Mouse (Mus musculus): Measurements from ENCODE around the gene Msantd3. TPM values are rescaled to one million over a fixed set of nuclear protein-coding genes. Genes with fewer than 3 reads are reported as not detected.

The Msantd3 gene
- total and polyA plus RNA-seq, 3 experiments = 0.16 TPM; not detected in 2

GRCm38 (mm10) chr4:48552486-48553064 is 12.8 kb downstream of the Msantd3 start:
- Histone ChIP-seq H3K4me1 (ENCODE audit: insufficient read depth, low read depth, low read length) (no peaks in the 10 kb centered on the region), H3K4me3 (ENCODE audit: low read depth, low read length) (no peak overlapping the region), H3K27me3 (ENCODE audit: insufficient read depth, low read length) (no peaks in the 10 kb centered on the region), H3K9me3 (replicated peaks) (peaks cover 2% of the 10 kb centered on the region; the same call in 1 of the 2 replicates), H3K36me3 (replicated peaks) (no peaks in the 10 kb centered on the region)
- ATAC-seq (ENCODE audit: extremely low read depth, insufficient number of reproducible peaks, low FRiP score, poor library complexity, severe bottlenecking) = no peak
- TF ChIP-seq GATA1 (IDR thresholded peaks at IDR 0.05; ENCODE audit: borderline replicate concordance, low read length) = no peak
- no peak for TF ChIP-seq CTCF (IDR thresholded peaks at IDR 0.05; ENCODE audit: low read depth, low read length)
- no peak for TF ChIP-seq GATA2 (IDR thresholded peaks at IDR 0.05; ENCODE audit: borderline replicate concordance, low read depth, low read length)
- no peak for TF ChIP-seq TAL1 (conservative IDR thresholded peaks at IDR 0.05; ENCODE audit: low read depth, low read length)
- no peak for TF ChIP-seq POLR2AphosphoS5 (IDR thresholded peaks at IDR 0.05; ENCODE audit: insufficient replicate concordance, low read depth, low read length)
- no peak for DNase-seq (ENCODE audit: low spot score)

- no peaks in the 10 kb centered on the region for H3K27me3 ChIP-seq (ENCODE audit: insufficient read depth, low read length)
- H3K4me1 ChIP-seq (ENCODE audit: insufficient read depth, low read depth, low read length) = no peaks in the 10 kb centered on the region
- no peak for ATAC-seq (ENCODE audit: extremely low read depth, insufficient number of reproducible peaks, low FRiP score, poor library complexity, severe bottlenecking)
- H3K9me3 ChIP-seq (replicated peaks) = peaks cover 2% of the 10 kb centered on the region; the same call in 1 of the 2 replicates
- no peaks in the 10 kb centered on the region for H3K36me3 ChIP-seq (replicated peaks)
- no peak for DNase-seq (ENCODE audit: low spot score)
- no peak overlapping the region for H3K4me3 ChIP-seq (ENCODE audit: low read depth, low read length)
- TF ChIP-seq CTCF (IDR thresholded peaks at IDR 0.05; ENCODE audit: low read depth, low read length) (no peak), GATA2 (IDR thresholded peaks at IDR 0.05; ENCODE audit: borderline replicate concordance, low read depth, low read length) (no peak), POLR2AphosphoS5 (IDR thresholded peaks at IDR 0.05; ENCODE audit: insufficient replicate concordance, low read depth, low read length) (no peak), GATA1 (IDR thresholded peaks at IDR 0.05; ENCODE audit: borderline replicate concordance, low read length) (no peak), TAL1 (conservative IDR thresholded peaks at IDR 0.05; ENCODE audit: low read depth, low read length) (no peak)
These were observed 14.4 kb downstream of the Msantd3 start for GRCm38 (mm10) chr4:48554132-48554531.

GRCm38 (mm10) chr4:48555729-48556128 is 16.0 kb downstream of the Msantd3 start:
- H3K36me3 ChIP-seq (replicated peaks) = no peaks in the 10 kb centered on the region
- DNase-seq (ENCODE audit: low spot score) = no peak
- no peak overlapping the region for H3K4me3 ChIP-seq (ENCODE audit: low read depth, low read length)
- peaks cover 4% of the 10 kb centered on the region for H3K9me3 ChIP-seq (replicated peaks)
- ATAC-seq (ENCODE audit: extremely low read depth, insufficient number of reproducible peaks, low FRiP score, poor library complexity, severe bottlenecking) = no peak
- no peak for TF ChIP-seq CTCF (IDR thresholded peaks at IDR 0.05; ENCODE audit: low read depth, low read length)
- TF ChIP-seq GATA1 (IDR thresholded peaks at IDR 0.05; ENCODE audit: borderline replicate concordance, low read length) = no peak
- no peak for TF ChIP-seq POLR2AphosphoS5 (IDR thresholded peaks at IDR 0.05; ENCODE audit: insufficient replicate concordance, low read depth, low read length)
- no peak for TF ChIP-seq TAL1 (conservative IDR thresholded peaks at IDR 0.05; ENCODE audit: low read depth, low read length)
- TF ChIP-seq GATA2 (IDR thresholded peaks at IDR 0.05; ENCODE audit: borderline replicate concordance, low read depth, low read length) = no peak
- H3K4me1 ChIP-seq (ENCODE audit: insufficient read depth, low read depth, low read length) = no peaks in the 10 kb centered on the region
- H3K27me3 ChIP-seq (ENCODE audit: insufficient read depth, low read length) = no peaks in the 10 kb centered on the region

GRCm38 (mm10) chr4:48559652-48560051 is 19.9 kb downstream of the Msantd3 start:
- H3K4me3 ChIP-seq (ENCODE audit: low read depth, low read length) = no peak overlapping the region
- peaks cover 2% of the 10 kb centered on the region; the same call in 1 of the 2 replicates for H3K9me3 ChIP-seq (replicated peaks)
- H3K36me3 ChIP-seq (replicated peaks) = no peaks in the 10 kb centered on the region
- ATAC-seq (ENCODE audit: extremely low read depth, insufficient number of reproducible peaks, low FRiP score, poor library complexity, severe bottlenecking) (no peak), DNase-seq (ENCODE audit: low spot score) (no peak)
- TF ChIP-seq POLR2AphosphoS5 (IDR thresholded peaks at IDR 0.05; ENCODE audit: insufficient replicate concordance, low read depth, low read length) = no peak
- TF ChIP-seq GATA2 (IDR thresholded peaks at IDR 0.05; ENCODE audit: borderline replicate concordance, low read depth, low read length) = no peak
- TF ChIP-seq CTCF (IDR thresholded peaks at IDR 0.05; ENCODE audit: low read depth, low read length) = no peak
- no peak for TF ChIP-seq TAL1 (conservative IDR thresholded peaks at IDR 0.05; ENCODE audit: low read depth, low read length)
- no peak for TF ChIP-seq GATA1 (IDR thresholded peaks at IDR 0.05; ENCODE audit: borderline replicate concordance, low read length)
- H3K27me3 ChIP-seq (ENCODE audit: insufficient read depth, low read length) = no peaks in the 10 kb centered on the region
- H3K4me1 ChIP-seq (ENCODE audit: insufficient read depth, low read depth, low read length) = no peaks in the 10 kb centered on the region

- Histone ChIP-seq H3K36me3 (replicated peaks) (no peaks in the 10 kb centered on the region), H3K4me3 (ENCODE audit: low read depth, low read length) (no peak overlapping the region), H3K9me3 (replicated peaks) (peaks cover 3% of the 10 kb centered on the region; the same call in 1 of the 2 replicates), H3K4me1 (ENCODE audit: insufficient read depth, low read depth, low read length) (no peaks in the 10 kb centered on the region), H3K27me3 (ENCODE audit: insufficient read depth, low read length) (no peaks in the 10 kb centered on the region)
- DNase-seq (ENCODE audit: low spot score) (no peak), ATAC-seq (ENCODE audit: extremely low read depth, insufficient number of reproducible peaks, low FRiP score, poor library complexity, severe bottlenecking) (no peak)
- no peak for TF ChIP-seq TAL1 (conservative IDR thresholded peaks at IDR 0.05; ENCODE audit: low read depth, low read length)
- TF ChIP-seq GATA2 (IDR thresholded peaks at IDR 0.05; ENCODE audit: borderline replicate concordance, low read depth, low read length) = no peak
- no peak for TF ChIP-seq GATA1 (IDR thresholded peaks at IDR 0.05; ENCODE audit: borderline replicate concordance, low read length)
- TF ChIP-seq POLR2AphosphoS5 (IDR thresholded peaks at IDR 0.05; ENCODE audit: insufficient replicate concordance, low read depth, low read length) = no peak
- TF ChIP-seq CTCF (IDR thresholded peaks at IDR 0.05; ENCODE audit: low read depth, low read length) = no peak
These were observed 22.1 kb downstream of the Msantd3 start for GRCm38 (mm10) chr4:48561824-48562223.

- no peaks in the 10 kb centered on the region for H3K27me3 ChIP-seq (ENCODE audit: insufficient read depth, low read length)
- 0 out of 2 replicates have a peak, but pooled peaks cover 2% of the 10 kb centered on the region for H3K9me3 ChIP-seq (replicated peaks)
- no peak for TF ChIP-seq GATA1 (IDR thresholded peaks at IDR 0.05; ENCODE audit: borderline replicate concordance, low read length)
- no peak for TF ChIP-seq GATA2 (IDR thresholded peaks at IDR 0.05; ENCODE audit: borderline replicate concordance, low read depth, low read length)
- no peak for TF ChIP-seq TAL1 (conservative IDR thresholded peaks at IDR 0.05; ENCODE audit: low read depth, low read length)
- no peak for TF ChIP-seq POLR2AphosphoS5 (IDR thresholded peaks at IDR 0.05; ENCODE audit: insufficient replicate concordance, low read depth, low read length)
- TF ChIP-seq CTCF (IDR thresholded peaks at IDR 0.05; ENCODE audit: low read depth, low read length) = no peak
- no peak overlapping the region for H3K4me3 ChIP-seq (ENCODE audit: low read depth, low read length)
- H3K4me1 ChIP-seq (ENCODE audit: insufficient read depth, low read depth, low read length) = no peaks in the 10 kb centered on the region
- ATAC-seq (ENCODE audit: extremely low read depth, insufficient number of reproducible peaks, low FRiP score, poor library complexity, severe bottlenecking) (no peak), DNase-seq (ENCODE audit: low spot score) (no peak)
- H3K36me3 ChIP-seq (replicated peaks) = no peaks in the 10 kb centered on the region
These were observed 25.2 kb downstream of the Msantd3 start for GRCm38 (mm10) chr4:48564962-48565361.
